In genomic region chr3:87616354-87616753, GRCm38 (mm10) we compare ENCODE assay signal across 9 mouse cellular contexts. TPM values are rescaled to one million over a fixed set of nuclear protein-coding genes. Genes with fewer than 3 reads are reported as not detected.
A peak's percentile ranks its signal among the peaks of the same experiment; 100 is the strongest.
DNase-seq lines count a peak whose midpoint lies in the region; ATAC-seq and TF ChIP-seq lines count a peak whose summit lies in the region.
"Had no signal": no experiment of that assay in that cellular context is flagged by ENCODE, and none has a peak within 500 bp of the region (broad histone marks: within the 10 kb centered on the region; RNA-seq: fewer than 3 reads in every experiment).

No protein-coding gene starts in this region.

- no peak for ATAC-seq in hindbrain, postnatal 0 days
- no peak for ATAC-seq in forebrain, embryonic 12.5 days (ENCODE audit: low FRiP score)
- ATAC-seq in limb, embryonic 13.5 days (ENCODE audit: low FRiP score, low read depth), result no peak
- ATAC-seq in midbrain, embryonic 16.5 days, result no peak

- H3K9me3 ChIP-seq in hindbrain, embryonic 10.5 days, result no peaks in the 10 kb centered on the region
- no peaks in the 10 kb centered on the region for H3K9me3 ChIP-seq in hindbrain, postnatal 0 days (ENCODE audit: low read length)
- H3K9me3 ChIP-seq in forebrain, embryonic 12.5 days, result no peaks in the 10 kb centered on the region
- no peaks in the 10 kb centered on the region for H3K9me3 ChIP-seq in limb, embryonic 13.5 days
- H3K9me3 ChIP-seq in midbrain, embryonic 16.5 days (replicated peaks; ENCODE audit: control insufficient read depth, low read length, poor library complexity, severe bottlenecking), result no peaks in the 10 kb centered on the region

- no peaks in the 10 kb centered on the region for H3K36me3 ChIP-seq in hindbrain, embryonic 10.5 days
- H3K36me3 ChIP-seq in hindbrain, postnatal 0 days (ENCODE audit: insufficient read depth, low read length), result no peaks in the 10 kb centered on the region
- H3K36me3 ChIP-seq in forebrain, embryonic 12.5 days (replicated peaks), result no peaks in the 10 kb centered on the region
- no peaks in the 10 kb centered on the region for H3K36me3 ChIP-seq in limb, embryonic 13.5 days
- H3K36me3 ChIP-seq in midbrain, embryonic 16.5 days (ENCODE audit: control insufficient read depth, insufficient read depth, low read length), result no peaks in the 10 kb centered on the region

- peak overlapping the region; percentile 96 for H3K27ac ChIP-seq in hindbrain, embryonic 10.5 days
- H3K27ac ChIP-seq in hindbrain, postnatal 0 days, result no peak overlapping the region
- H3K27ac ChIP-seq in forebrain, embryonic 12.5 days, result no peak overlapping the region
- no peak overlapping the region for H3K27ac ChIP-seq in limb, embryonic 13.5 days
- H3K27ac ChIP-seq in midbrain, embryonic 16.5 days (ENCODE audit: low read length), result peak overlapping the region; percentile 94

- H3K4me2 ChIP-seq in hindbrain, postnatal 0 days (ENCODE audit: low read depth, low read length), result no peak overlapping the region
- no peak overlapping the region for H3K4me2 ChIP-seq in forebrain, embryonic 12.5 days
- peak overlapping the region; percentile 99 for H3K4me2 ChIP-seq in limb, embryonic 13.5 days (replicated peaks)
- peak overlapping the region; percentile 91; the same call in 1 of the 2 replicates for H3K4me2 ChIP-seq in midbrain, embryonic 16.5 days (ENCODE audit: low read length)

- peaks cover 3% of the 10 kb centered on the region; the same call in 1 of the 2 replicates for H3K27me3 ChIP-seq in hindbrain, embryonic 10.5 days (ENCODE audit: insufficient read depth, poor library complexity, severe bottlenecking)
- H3K27me3 ChIP-seq in hindbrain, postnatal 0 days (ENCODE audit: insufficient read depth, low read length), result no peaks in the 10 kb centered on the region
- no peaks in the 10 kb centered on the region for H3K27me3 ChIP-seq in forebrain, embryonic 12.5 days
- no peaks in the 10 kb centered on the region for H3K27me3 ChIP-seq in limb, embryonic 13.5 days
- H3K27me3 ChIP-seq in midbrain, embryonic 16.5 days (ENCODE audit: control insufficient read depth, insufficient read depth, low read depth, low read length), result no peaks in the 10 kb centered on the region

- H3K9ac ChIP-seq in hindbrain, postnatal 0 days (replicated peaks; ENCODE audit: low read length), result no peak overlapping the region
- peak overlapping the region; percentile 74; the same call in 1 of the 2 replicates for H3K9ac ChIP-seq in forebrain, embryonic 12.5 days
- peak overlapping the region; percentile 89; the same call in 1 of the 2 replicates for H3K9ac ChIP-seq in limb, embryonic 13.5 days
- H3K9ac ChIP-seq in midbrain, embryonic 16.5 days (ENCODE audit: low read depth, low read length), result no peak overlapping the region

- no peak for DNase-seq in hindbrain, embryonic 10.5 days (ENCODE audit: low spot score)
- DNase-seq in hindbrain, postnatal 0 days (ENCODE audit: low spot score), result no peak
- DNase-seq in spleen, postnatal 4 days (ENCODE audit: low spot score in 2 of 2), result no peak
- DNase-seq in natural killer cell, adult 2 months (ENCODE audit: low spot score in 2 of 2), result no peak
- no peak for DNase-seq in right cerebral cortex, postnatal 25 days
- DNase-seq: heart, adult 11 months had no signal

- H3K4me3 ChIP-seq in hindbrain, embryonic 10.5 days, result peak overlapping the region; percentile 72
- H3K4me3 ChIP-seq in hindbrain, postnatal 0 days (ENCODE audit: low read length), result no peak overlapping the region
- H3K4me3 ChIP-seq in forebrain, embryonic 12.5 days (replicated peaks), result peak overlapping the region; percentile 83; the same call in 1 of the 2 replicates
- H3K4me3 ChIP-seq in limb, embryonic 13.5 days, result peak overlapping the region; percentile 74; the same call in 1 of the 2 replicates
- peak overlapping the region; percentile 88 for H3K4me3 ChIP-seq in midbrain, embryonic 16.5 days (ENCODE audit: low read depth, low read length)

- 64% methylated on average over 4 of the region's 4 CpGs for WGBS in hindbrain, embryonic 10.5 days
- 67% methylated on average over 4 of the region's 4 CpGs for WGBS in hindbrain, postnatal 0 days
- 66% methylated on average over 4 of the region's 4 CpGs for WGBS in forebrain, embryonic 12.5 days
- WGBS in limb, embryonic 13.5 days, result 56% methylated on average over 4 of the region's 4 CpGs
- 64% methylated on average over 4 of the region's 4 CpGs for WGBS in midbrain, embryonic 16.5 days

- peaks cover 47% of the 10 kb centered on the region for H3K4me1 ChIP-seq in hindbrain, embryonic 10.5 days (replicated peaks)
- peaks cover 16% of the 10 kb centered on the region for H3K4me1 ChIP-seq in hindbrain, postnatal 0 days (ENCODE audit: insufficient read depth, low read length)
- H3K4me1 ChIP-seq in forebrain, embryonic 12.5 days, result peaks cover 40% of the 10 kb centered on the region
- H3K4me1 ChIP-seq in limb, embryonic 13.5 days, result peaks cover 37% of the 10 kb centered on the region
- peaks cover 30% of the 10 kb centered on the region for H3K4me1 ChIP-seq in midbrain, embryonic 16.5 days (ENCODE audit: control insufficient read depth, insufficient read depth, low read length)

- no peak for TF ChIP-seq CTCF in hindbrain, postnatal 0 days (IDR thresholded peaks at IDR 0.05; ENCODE audit: low read depth)

RNA-seq across cellular contexts. Expression of gene Arhgef11, which starts 1.0 kb away (rescaled TPM):
- polyA plus RNA-seq in hindbrain, embryonic 10.5 days (2016; fragmentation: Nextera tagmentation; extraction: Ambion mirVana), result 14.9 and 18.7 TPM in 2 replicates
- total RNA-seq in hindbrain, postnatal 0 days (2014; rRNA removed), result 73.9 and 75.5 TPM in 2 replicates
- 14.6 and 17.4 TPM in 2 replicates for polyA plus RNA-seq in hindbrain, postnatal 0 days (2015; fragmentation: Nextera tagmentation; extraction: Ambion mirVana)
- 25.9 and 29.5 TPM in 2 replicates for polyA plus RNA-seq in forebrain, embryonic 12.5 days (2016; fragmentation: Nextera tagmentation; extraction: Ambion mirVana)
- polyA plus RNA-seq in limb, embryonic 13.5 days (2015; fragmentation: Nextera tagmentation; extraction: Ambion mirVana), result 16.0 and 18.8 TPM in 2 replicates
- polyA plus RNA-seq in midbrain, embryonic 16.5 days (2015; fragmentation: Nextera tagmentation; extraction: Ambion mirVana), result 26.2 and 26.5 TPM in 2 replicates

Comparison
In these comparisons a context has a peak if more than half of its experiments do, and no peak if none do; other contexts are left out.
1. H3K27ac ChIP-seq: peak in hindbrain, embryonic 10.5 days (single experiment) and midbrain, embryonic 16.5 days (single experiment); none in hindbrain, postnatal 0 days (single experiment), forebrain, embryonic 12.5 days (single experiment) and limb, embryonic 13.5 days (single experiment).
2. H3K4me2 ChIP-seq: peak in limb, embryonic 13.5 days (single experiment) and midbrain, embryonic 16.5 days (single experiment); none in hindbrain, postnatal 0 days (single experiment) and forebrain, embryonic 12.5 days (single experiment).
3. H3K9ac ChIP-seq: peak in forebrain, embryonic 12.5 days (single experiment) and limb, embryonic 13.5 days (single experiment); none in hindbrain, postnatal 0 days (single experiment) and midbrain, embryonic 16.5 days (single experiment).